Mouse (Mus musculus): ENCODE results near the gene Frzb. TPM values are rescaled to one million over a fixed set of nuclear protein-coding genes. Genes with fewer than 3 reads are reported as not detected.

Frzb gene
- polyA plus RNA-seq, 1 experiment from 2014 or later = 0.87 TPM

GRCm38 (mm10) chr2:80446308-80447151, 895 bp downstream of the Frzb start:
- H3K4me2 ChIP-seq (ENCODE audit: low read depth, low read length) = peak overlapping the region; percentile 56
- H3K27me3 ChIP-seq (ENCODE audit: control insufficient read depth, insufficient read depth, low read depth, low read length) = peaks cover 43% of the 10 kb centered on the region
- WGBS (ENCODE audit: insufficient replicate concordance) = under 1% methylated on average over 54 of the region's 54 CpGs
- peak overlapping the region; percentile 47 for H3K4me3 ChIP-seq (ENCODE audit: low read depth, low read length)
- no peak overlapping the region for H3K27ac ChIP-seq (ENCODE audit: low read length)
- ATAC-seq (ENCODE audit: low read depth) = no peak
- H3K9me3 ChIP-seq (replicated peaks; ENCODE audit: control insufficient read depth, low read length) = no peaks in the 10 kb centered on the region
- no peaks in the 10 kb centered on the region for H3K4me1 ChIP-seq (ENCODE audit: control insufficient read depth, low read depth, low read length)
- no peak overlapping the region for H3K9ac ChIP-seq (ENCODE audit: low read depth, low read length)
- no peaks in the 10 kb centered on the region for H3K36me3 ChIP-seq (ENCODE audit: control insufficient read depth, insufficient read depth)

GRCm38 (mm10) chr2:80445926-80446307, 1.5 kb downstream of the Frzb start:
- ATAC-seq (ENCODE audit: low read depth) = no peak
- 8% methylated on average over 10 of the region's 10 CpGs for WGBS (ENCODE audit: insufficient replicate concordance)
- H3K4me2 ChIP-seq (ENCODE audit: low read depth, low read length) = peak overlapping the region; percentile 56
- no peak overlapping the region for H3K27ac ChIP-seq (ENCODE audit: low read length)
- no peaks in the 10 kb centered on the region for H3K9me3 ChIP-seq (replicated peaks; ENCODE audit: control insufficient read depth, low read length)
- H3K36me3 ChIP-seq (ENCODE audit: control insufficient read depth, insufficient read depth) = no peaks in the 10 kb centered on the region
- H3K4me1 ChIP-seq (ENCODE audit: control insufficient read depth, low read depth, low read length) = no peaks in the 10 kb centered on the region
- H3K9ac ChIP-seq (ENCODE audit: low read depth, low read length) = no peak overlapping the region
- H3K27me3 ChIP-seq (ENCODE audit: control insufficient read depth, insufficient read depth, low read depth, low read length) = peaks cover 43% of the 10 kb centered on the region
- H3K4me3 ChIP-seq (ENCODE audit: low read depth, low read length) = peak overlapping the region; percentile 47; the same call in 1 of the 2 replicates

GRCm38 (mm10) chr2:80445491-80445890, 1.9 kb downstream of the Frzb start:
- no peak for ATAC-seq (ENCODE audit: low read depth)
- Histone ChIP-seq H3K27me3 (ENCODE audit: control insufficient read depth, insufficient read depth, low read depth, low read length) (peaks cover 43% of the 10 kb centered on the region), H3K9ac (ENCODE audit: low read depth, low read length) (no peak overlapping the region), H3K9me3 (replicated peaks; ENCODE audit: control insufficient read depth, low read length) (no peaks in the 10 kb centered on the region), H3K27ac (ENCODE audit: low read length) (no peak overlapping the region), H3K4me2 (ENCODE audit: low read depth, low read length) (no peak overlapping the region), H3K4me1 (ENCODE audit: control insufficient read depth, low read depth, low read length) (no peaks in the 10 kb centered on the region), H3K4me3 (ENCODE audit: low read depth, low read length) (no peak overlapping the region), H3K36me3 (ENCODE audit: control insufficient read depth, insufficient read depth) (no peaks in the 10 kb centered on the region)
- 44% methylated on average over 10 of the region's 10 CpGs for WGBS (ENCODE audit: insufficient replicate concordance)

DNA sequence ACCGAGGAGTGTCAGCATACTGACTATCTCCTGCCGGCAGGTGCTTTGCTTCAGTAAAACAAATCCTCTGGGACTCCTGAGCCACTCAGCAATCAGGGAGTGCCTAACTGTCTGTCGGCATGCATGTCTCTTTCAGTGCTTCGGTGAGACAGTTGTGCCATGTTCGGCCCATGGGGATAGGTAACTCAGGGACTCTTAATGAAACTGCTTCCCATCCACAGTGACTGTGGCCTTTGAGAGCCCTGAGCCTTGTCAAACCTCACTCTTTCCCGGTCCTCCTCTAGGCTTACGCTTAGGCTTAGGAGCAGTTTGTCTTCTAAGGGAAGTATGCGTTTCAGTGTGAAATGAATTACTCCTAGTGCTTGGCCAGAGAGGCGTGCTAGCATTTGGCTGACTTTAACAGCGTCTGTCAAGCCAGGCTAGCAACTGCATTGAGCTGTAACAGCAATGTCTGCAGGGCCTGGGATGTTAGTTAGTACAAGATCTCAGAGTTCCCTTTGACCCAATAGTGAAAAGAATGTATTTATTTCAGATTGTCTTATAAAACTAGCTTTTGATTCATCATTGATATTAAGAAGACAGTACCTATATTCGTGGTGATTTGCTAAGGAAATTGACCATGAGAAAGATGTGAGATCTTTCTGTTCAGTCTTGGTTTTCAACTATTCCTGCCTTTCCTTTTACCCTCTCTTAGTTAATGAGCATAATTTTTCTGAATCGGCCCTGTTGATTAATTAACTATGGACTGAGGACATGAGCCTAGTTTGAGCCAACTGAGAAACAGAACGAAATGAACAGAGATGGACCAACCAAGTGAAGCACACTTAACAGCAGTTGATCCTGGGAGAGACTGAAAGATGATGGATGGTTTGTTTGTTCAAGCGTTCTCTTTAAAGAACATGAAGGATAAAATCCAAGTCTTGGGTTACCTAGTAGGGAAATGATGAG, 2.7 kb downstream of the Frzb start:
- 62% methylated on average over 14 of the region's 14 CpGs for WGBS (ENCODE audit: insufficient replicate concordance)
- no peak overlapping the region for H3K27ac ChIP-seq (ENCODE audit: low read length)
- no peak overlapping the region for H3K9ac ChIP-seq (ENCODE audit: low read depth, low read length)
- H3K36me3 ChIP-seq (ENCODE audit: control insufficient read depth, insufficient read depth) = no peaks in the 10 kb centered on the region
- H3K9me3 ChIP-seq (replicated peaks; ENCODE audit: control insufficient read depth, low read length) = no peaks in the 10 kb centered on the region
- H3K27me3 ChIP-seq (ENCODE audit: control insufficient read depth, insufficient read depth, low read depth, low read length) = peaks cover 43% of the 10 kb centered on the region
- ATAC-seq (ENCODE audit: low read depth) = no peak
- H3K4me1 ChIP-seq (ENCODE audit: control insufficient read depth, low read depth, low read length) = no peaks in the 10 kb centered on the region
- H3K4me2 ChIP-seq (ENCODE audit: low read depth, low read length) = no peak overlapping the region
- H3K4me3 ChIP-seq (ENCODE audit: low read depth, low read length) = no peak overlapping the region

- no peak overlapping the region for H3K4me3 ChIP-seq (ENCODE audit: low read depth, low read length)
- no peaks in the 10 kb centered on the region for H3K9me3 ChIP-seq (replicated peaks; ENCODE audit: control insufficient read depth, low read length)
- no peaks in the 10 kb centered on the region for H3K4me1 ChIP-seq (ENCODE audit: control insufficient read depth, low read depth, low read length)
- peaks cover 40% of the 10 kb centered on the region for H3K27me3 ChIP-seq (ENCODE audit: control insufficient read depth, insufficient read depth, low read depth, low read length)
- no peak overlapping the region for H3K27ac ChIP-seq (ENCODE audit: low read length)
- 72% methylated on average over 2 of the region's 2 CpGs for WGBS (ENCODE audit: insufficient replicate concordance)
- H3K9ac ChIP-seq (ENCODE audit: low read depth, low read length) = no peak overlapping the region
- no peak for ATAC-seq (ENCODE audit: low read depth)
- H3K36me3 ChIP-seq (ENCODE audit: control insufficient read depth, insufficient read depth) = no peaks in the 10 kb centered on the region
- no peak overlapping the region for H3K4me2 ChIP-seq (ENCODE audit: low read depth, low read length)
These were observed 3.5 kb downstream of the Frzb start for GRCm38 (mm10) chr2:80443962-80444361.

GRCm38 (mm10) chr2:80441386-80441785, 6.0 kb downstream of the Frzb start:
- H3K9me3 ChIP-seq (replicated peaks; ENCODE audit: control insufficient read depth, low read length) = no peaks in the 10 kb centered on the region
- 85% methylated on average over 3 of the region's 3 CpGs for WGBS (ENCODE audit: insufficient replicate concordance)
- no peak overlapping the region for H3K4me3 ChIP-seq (ENCODE audit: low read depth, low read length)
- H3K27me3 ChIP-seq (ENCODE audit: control insufficient read depth, insufficient read depth, low read depth, low read length) = peaks cover 18% of the 10 kb centered on the region
- no peak overlapping the region for H3K27ac ChIP-seq (ENCODE audit: low read length)
- H3K4me2 ChIP-seq (ENCODE audit: low read depth, low read length) = no peak overlapping the region
- no peaks in the 10 kb centered on the region for H3K4me1 ChIP-seq (ENCODE audit: control insufficient read depth, low read depth, low read length)
- ATAC-seq (ENCODE audit: low read depth) = no peak
- H3K9ac ChIP-seq (ENCODE audit: low read depth, low read length) = no peak overlapping the region
- H3K36me3 ChIP-seq (ENCODE audit: control insufficient read depth, insufficient read depth) = no peaks in the 10 kb centered on the region

- H3K9ac ChIP-seq (ENCODE audit: low read depth, low read length) = no peak overlapping the region
- no peaks in the 10 kb centered on the region for H3K27me3 ChIP-seq (ENCODE audit: control insufficient read depth, insufficient read depth, low read depth, low read length)
- H3K9me3 ChIP-seq (replicated peaks; ENCODE audit: control insufficient read depth, low read length) = no peaks in the 10 kb centered on the region
- WGBS (ENCODE audit: insufficient replicate concordance) = 65% methylated on average over 3 of the region's 3 CpGs
- H3K4me1 ChIP-seq (ENCODE audit: control insufficient read depth, low read depth, low read length) = no peaks in the 10 kb centered on the region
- H3K36me3 ChIP-seq (ENCODE audit: control insufficient read depth, insufficient read depth) = no peaks in the 10 kb centered on the region
- no peak for ATAC-seq (ENCODE audit: low read depth)
- H3K4me3 ChIP-seq (ENCODE audit: low read depth, low read length) = no peak overlapping the region
- no peak overlapping the region for H3K4me2 ChIP-seq (ENCODE audit: low read depth, low read length)
- no peak overlapping the region for H3K27ac ChIP-seq (ENCODE audit: low read length)
These were observed 8.6 kb downstream of the Frzb start for GRCm38 (mm10) chr2:80438854-80439253.

GRCm38 (mm10) chr2:80437401-80437800, 10.0 kb downstream of the Frzb start:
- H3K4me2 ChIP-seq (ENCODE audit: low read depth, low read length) = no peak overlapping the region
- no peak overlapping the region for H3K4me3 ChIP-seq (ENCODE audit: low read depth, low read length)
- H3K9ac ChIP-seq (ENCODE audit: low read depth, low read length) = no peak overlapping the region
- H3K9me3 ChIP-seq (replicated peaks; ENCODE audit: control insufficient read depth, low read length) = no peaks in the 10 kb centered on the region
- no peaks in the 10 kb centered on the region for H3K27me3 ChIP-seq (ENCODE audit: control insufficient read depth, insufficient read depth, low read depth, low read length)
- no peak for ATAC-seq (ENCODE audit: low read depth)
- H3K4me1 ChIP-seq (ENCODE audit: control insufficient read depth, low read depth, low read length) = no peaks in the 10 kb centered on the region
- no peak overlapping the region for H3K27ac ChIP-seq (ENCODE audit: low read length)
- 46% methylated on average over 2 of the region's 2 CpGs for WGBS (ENCODE audit: insufficient replicate concordance)
- no peaks in the 10 kb centered on the region for H3K36me3 ChIP-seq (ENCODE audit: control insufficient read depth, insufficient read depth)
